Mouse (Mus musculus) intestine, embryonic 14.5 days (tissue): ENCODE data around the gene Mgat5. TPM values are rescaled to one million over a fixed set of nuclear protein-coding genes. Genes with fewer than 3 reads are reported as not detected.

Source experiments
- ATAC-seq: fragments of 200-750 bp; cut with Nextera tagmentation; replicated peaks from 2 replicates; pipeline ENCODE4 v1.8.0; 2017; ENCODE audit warnings: low read depth, moderate number of reproducible peaks, moderate TSS enrichment, moderate library complexity; ENCODE audit not compliant: low FRiP score, low TSS enrichment
- DNase-seq: peaks from one replicate; pipeline ENCODE4 v3.0.0-alpha.2; 2018; ENCODE audit warnings: low spot score
- H3K27ac ChIP-seq: fragments of 300-500 bp; sonication (generic); 2 replicates; pipeline ENCODE4 v1.5.1; 2014; ENCODE audit warnings: low read depth, mild to moderate bottlenecking, control low read depth
- H3K27me3 ChIP-seq: fragments of 300-500 bp; sonication (generic); replicated peaks from 2 replicates; pipeline ENCODE4 v1.6.1; 2014; ENCODE audit warnings: low read length, control low read depth; ENCODE audit not compliant: control insufficient read depth, insufficient read depth
- H3K36me3 ChIP-seq: fragments of 300-500 bp; sonication (generic); 2 replicates; pipeline ENCODE4 v1.6.1; 2014; ENCODE audit warnings: low read length, control low read depth; ENCODE audit not compliant: control insufficient read depth, insufficient read depth
- H3K4me1 ChIP-seq: fragments of 300-500 bp; sonication (generic); replicated peaks from 2 replicates; pipeline ENCODE4 v1.6.1; 2014; ENCODE audit warnings: low read length, control low read depth, mixed read lengths; ENCODE audit not compliant: control insufficient read depth, insufficient read depth
- H3K4me2 ChIP-seq: fragments of 300-500 bp; sonication (generic); 2 replicates; pipeline ENCODE4 v1.6.1; 2014; ENCODE audit warnings: low read length
- H3K4me3 ChIP-seq: fragments of 300-500 bp; sonication (generic); 2 replicates; pipeline ENCODE4 v1.5.1; 2014; ENCODE audit warnings: low read depth, low read length, control low read depth, mixed read lengths
- H3K9ac ChIP-seq: fragments of 300-500 bp; sonication (generic); 2 replicates; pipeline ENCODE4 v1.6.1; 2014; ENCODE audit warnings: mild to moderate bottlenecking, low read length
- H3K9me3 ChIP-seq: fragments of 300-500 bp; sonication (generic); 2 replicates; pipeline ENCODE4 v1.6.1; 2016; ENCODE audit warnings: low read length, control low read depth; ENCODE audit not compliant: control insufficient read depth
- WGBS: fragments of 180-500 bp; shearing (Covaris S2); extraction: QIAGEN DNeasy Blood & Tissue Kit; methylation state at CpG from one replicate; pipeline ENCODE4 v1.1.7; 2014; 5-methylcytosine and 5-hydroxymethylcytosine counted together
- polyA plus RNA-seq: library from polyadenylated mRNA; unstranded; fragments of >200 nt; fragmentation: Nextera tagmentation; extraction: Ambion mirVana; gene quantifications from 2 replicates; pipeline ENCODE4 v1.2.1, GENCODE M21; 2014

The Mgat5 gene
- polyA plus RNA-seq, 1 experiment from 2014 or later, result 7.3 TPM

GRCm38 (mm10) chr1:127352131-127352793 lies 147.4 kb downstream of the Mgat5 start:
- ATAC-seq (no peak), DNase-seq (no peak)
- H3K27ac ChIP-seq, result no peak overlapping the region
- WGBS, result 79% methylated on average over 4 of the region's 4 CpGs
- H3K27me3 ChIP-seq, result no peaks in the 10 kb centered on the region
- H3K36me3 ChIP-seq, result no peaks in the 10 kb centered on the region
- no peaks in the 10 kb centered on the region for H3K9me3 ChIP-seq
- no peak overlapping the region for H3K9ac ChIP-seq
- no peak overlapping the region for H3K4me2 ChIP-seq
- no peaks in the 10 kb centered on the region for H3K4me1 ChIP-seq
- H3K4me3 ChIP-seq, result no peak overlapping the region

DNA sequence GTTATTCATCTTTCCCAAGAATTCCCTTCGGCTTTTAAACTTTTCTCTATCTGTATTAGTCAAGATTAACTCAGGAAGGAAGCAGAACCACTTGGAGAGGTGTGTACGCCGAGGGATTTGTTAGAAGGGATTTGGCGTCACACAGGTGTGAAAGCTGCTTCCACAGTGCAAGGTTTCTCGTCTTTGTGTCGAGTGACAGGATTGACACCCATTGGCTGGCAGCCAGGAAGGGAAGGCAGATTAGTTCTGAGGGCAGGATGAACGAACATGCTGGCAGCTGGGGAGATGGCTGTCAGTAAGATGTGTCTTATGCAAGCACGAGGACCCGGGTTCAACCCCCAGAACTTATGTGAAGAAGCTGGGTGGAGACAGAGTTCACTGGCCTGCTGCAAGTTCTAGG lies 148.6 kb downstream of the Mgat5 start:
- Histone ChIP-seq H3K27ac (no peak overlapping the region), H3K4me3 (no peak overlapping the region), H3K9me3 (no peaks in the 10 kb centered on the region), H3K36me3 (no peaks in the 10 kb centered on the region), H3K9ac (no peak overlapping the region), H3K4me1 (no peaks in the 10 kb centered on the region), H3K4me2 (no peak overlapping the region), H3K27me3 (no peaks in the 10 kb centered on the region)
- DNase-seq (no peak), ATAC-seq (no peak)
- WGBS, result 68% methylated on average over 9 of the region's 9 CpGs

- H3K36me3 ChIP-seq, result no peaks in the 10 kb centered on the region
- ATAC-seq, result no peak
Measured at GRCm38 (mm10) chr1:127354152-127354551, 149.3 kb downstream of the Mgat5 start.

DNA sequence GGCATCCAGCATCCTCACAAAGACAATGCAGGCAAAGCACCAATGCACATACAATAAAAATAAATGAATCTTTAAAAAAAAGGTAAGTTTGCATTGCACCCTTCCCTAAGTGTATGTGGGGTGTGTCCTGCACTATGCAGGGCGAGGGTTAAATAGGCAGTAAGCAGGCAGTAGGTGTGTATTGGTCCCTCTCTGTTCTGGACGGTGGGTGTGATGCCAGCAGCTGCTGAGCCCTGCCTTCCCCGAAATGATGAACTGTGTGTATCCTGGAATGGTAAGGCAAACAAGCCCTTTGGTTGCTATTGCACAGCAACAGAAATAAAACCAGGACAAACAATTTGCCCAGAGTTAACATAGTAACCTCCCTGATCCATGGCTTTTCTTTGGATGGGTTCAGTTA lies 150.2 kb downstream of the Mgat5 start:
- H3K27me3 ChIP-seq, result no peaks in the 10 kb centered on the region

More at GRCm38 (mm10) chr1:127354152-127354551, 149.3 kb downstream of the Mgat5 start:
- no peaks in the 10 kb centered on the region for H3K4me1 ChIP-seq
- H3K27ac ChIP-seq, result no peak overlapping the region
- H3K4me3 ChIP-seq, result no peak overlapping the region
- H3K4me2 ChIP-seq, result no peak overlapping the region
- 92% methylated on average over 5 of the region's 5 CpGs for WGBS
- DNase-seq, result no peak
- H3K9ac ChIP-seq, result no peak overlapping the region
- H3K27me3 ChIP-seq, result no peaks in the 10 kb centered on the region
- no peaks in the 10 kb centered on the region for H3K9me3 ChIP-seq

GRCm38 (mm10) chr1:127363638-127364037 lies 158.8 kb downstream of the Mgat5 start:
- Histone ChIP-seq H3K27me3 (no peaks in the 10 kb centered on the region), H3K36me3 (peaks cover 12% of the 10 kb centered on the region; the same call in 1 of the 2 replicates), H3K27ac (no peak overlapping the region), H3K4me1 (no peaks in the 10 kb centered on the region), H3K9me3 (no peaks in the 10 kb centered on the region), H3K4me3 (no peak overlapping the region), H3K4me2 (no peak overlapping the region), H3K9ac (no peak overlapping the region)
- WGBS, result 79% methylated on average over 7 of the region's 7 CpGs
- ATAC-seq, result no peak
- DNase-seq, result no peak

More for the DNA sequence above, 150.2 kb downstream of the Mgat5 start:
- Histone ChIP-seq H3K9ac (no peak overlapping the region), H3K9me3 (no peaks in the 10 kb centered on the region), H3K4me3 (no peak overlapping the region), H3K4me1 (no peaks in the 10 kb centered on the region), H3K4me2 (no peak overlapping the region), H3K27ac (no peak overlapping the region), H3K36me3 (no peaks in the 10 kb centered on the region)
- WGBS, result 65% methylated on average over 3 of the region's 3 CpGs
- DNase-seq (no peak), ATAC-seq (no peak)

DNA sequence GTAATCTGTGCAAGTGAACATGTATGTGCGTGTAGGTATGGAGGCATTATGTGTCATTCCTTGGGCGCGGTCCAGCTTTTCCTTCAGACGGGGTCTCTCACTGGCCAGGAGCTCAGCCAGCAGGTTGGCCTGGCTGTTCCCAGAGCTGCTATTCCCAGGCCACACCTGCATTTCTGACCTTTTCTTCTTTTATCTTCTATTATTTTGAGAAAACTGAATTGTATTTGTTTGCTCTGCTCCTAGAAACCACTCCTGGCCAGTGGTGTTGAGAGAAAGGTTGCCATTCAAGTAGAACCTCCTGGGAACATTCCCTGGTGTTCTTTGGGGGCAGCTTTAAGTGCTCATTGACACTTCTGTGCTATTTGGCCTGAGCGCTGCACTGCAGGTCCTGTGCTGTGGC lies 160.9 kb downstream of the Mgat5 start:
- no peaks in the 10 kb centered on the region for H3K9me3 ChIP-seq
- H3K4me2 ChIP-seq, result no peak overlapping the region
- H3K36me3 ChIP-seq, result peaks cover 16% of the 10 kb centered on the region; the same call in 1 of the 2 replicates
- no peak for ATAC-seq
- H3K4me3 ChIP-seq, result no peak overlapping the region
- H3K9ac ChIP-seq, result no peak overlapping the region
- H3K4me1 ChIP-seq, result no peaks in the 10 kb centered on the region
- no peak for DNase-seq
- H3K27me3 ChIP-seq, result no peaks in the 10 kb centered on the region
- no peak overlapping the region for H3K27ac ChIP-seq
- 94% methylated on average over 5 of the region's 5 CpGs for WGBS

GRCm38 (mm10) chr1:127366111-127366510 lies 161.3 kb downstream of the Mgat5 start:
- no peak overlapping the region for H3K27ac ChIP-seq
- WGBS, result 68% methylated on average over 10 of the region's 10 CpGs
- DNase-seq (no peak), ATAC-seq (no peak)
- H3K27me3 ChIP-seq, result no peaks in the 10 kb centered on the region
- no peaks in the 10 kb centered on the region for H3K4me1 ChIP-seq
- no peaks in the 10 kb centered on the region for H3K9me3 ChIP-seq
- H3K4me3 ChIP-seq, result no peak overlapping the region
- no peak overlapping the region for H3K9ac ChIP-seq
- peaks cover 16% of the 10 kb centered on the region; the same call in 1 of the 2 replicates for H3K36me3 ChIP-seq
- no peak overlapping the region for H3K4me2 ChIP-seq

DNA sequence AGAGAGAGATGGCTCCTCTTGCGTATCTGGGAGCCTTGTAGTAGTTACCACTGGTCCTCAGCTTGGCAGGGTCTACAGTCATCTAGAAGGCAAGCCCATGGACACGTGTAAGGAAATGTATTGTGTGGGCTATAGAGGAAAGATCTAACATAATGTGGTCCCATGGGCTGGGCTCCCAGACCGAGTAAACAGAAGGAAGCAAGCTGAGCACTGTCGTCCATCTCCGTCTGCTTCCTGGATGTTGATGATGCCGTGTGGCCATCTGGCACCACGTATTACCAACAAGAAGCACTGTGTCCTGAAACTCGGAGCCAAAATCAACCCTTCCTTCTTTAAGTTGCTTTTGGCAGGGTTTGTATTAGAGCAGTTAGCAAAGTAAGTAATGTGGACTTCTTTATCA lies 163.7 kb downstream of the Mgat5 start:
- Histone ChIP-seq H3K9ac (no peak overlapping the region), H3K27me3 (no peaks in the 10 kb centered on the region), H3K27ac (no peak overlapping the region), H3K4me2 (no peak overlapping the region), H3K36me3 (peaks cover 16% of the 10 kb centered on the region), H3K4me3 (no peak overlapping the region), H3K4me1 (no peaks in the 10 kb centered on the region), H3K9me3 (no peaks in the 10 kb centered on the region)
- no peak for DNase-seq
- no peak for ATAC-seq
- WGBS, result 64% methylated on average over 8 of the region's 8 CpGs

- H3K36me3 ChIP-seq, result peaks cover 16% of the 10 kb centered on the region
Measured at GRCm38 (mm10) chr1:127369538-127369937, 164.7 kb downstream of the Mgat5 start.

More at GRCm38 (mm10) chr1:127369538-127369937, 164.7 kb downstream of the Mgat5 start:
- DNase-seq, result no peak
- no peak overlapping the region for H3K4me3 ChIP-seq
- H3K4me1 ChIP-seq, result no peaks in the 10 kb centered on the region
- no peaks in the 10 kb centered on the region for H3K27me3 ChIP-seq
- no peak overlapping the region for H3K9ac ChIP-seq
- no peak for ATAC-seq
- no peak overlapping the region for H3K4me2 ChIP-seq
- WGBS, result 94% methylated on average over 5 of the region's 5 CpGs
- no peaks in the 10 kb centered on the region for H3K9me3 ChIP-seq
- H3K27ac ChIP-seq, result no peak overlapping the region
